Mouse (Mus musculus): ENCODE measurements around the gene Gm281. TPM values are rescaled to one million over a fixed set of nuclear protein-coding genes. Genes with fewer than 3 reads are reported as not detected.

Gm281 gene
- polyA plus RNA-seq, 1 experiment from 2014 or later = not detected

- 52% methylated on average over 5 of the region's 6 CpGs for WGBS
- Histone ChIP-seq H3K4me2 (no peak overlapping the region), H3K27me3 (replicated peaks; ENCODE audit: control insufficient read depth, insufficient read depth, low read length) (no peaks in the 10 kb centered on the region), H3K4me1 (replicated peaks; ENCODE audit: control insufficient read depth, insufficient read depth, low read length) (no peaks in the 10 kb centered on the region), H3K4me3 (ENCODE audit: low read depth, low read length) (no peak overlapping the region), H3K9me3 (ENCODE audit: control insufficient read depth, low read length) (no peaks in the 10 kb centered on the region), H3K27ac (ENCODE audit: low read depth, low read length) (no peak overlapping the region), H3K36me3 (ENCODE audit: control insufficient read depth, insufficient read depth, low read length) (no peaks in the 10 kb centered on the region), H3K9ac (ENCODE audit: low read depth, low read length) (no peak overlapping the region)
- ATAC-seq (replicated peaks; ENCODE audit: low FRiP score) (no peak), DNase-seq (ENCODE audit: low spot score) (no peak)
These were observed 135.9 kb downstream of the Gm281 start for GRCm38 (mm10) chr14:13778383-13778782.

DNA sequence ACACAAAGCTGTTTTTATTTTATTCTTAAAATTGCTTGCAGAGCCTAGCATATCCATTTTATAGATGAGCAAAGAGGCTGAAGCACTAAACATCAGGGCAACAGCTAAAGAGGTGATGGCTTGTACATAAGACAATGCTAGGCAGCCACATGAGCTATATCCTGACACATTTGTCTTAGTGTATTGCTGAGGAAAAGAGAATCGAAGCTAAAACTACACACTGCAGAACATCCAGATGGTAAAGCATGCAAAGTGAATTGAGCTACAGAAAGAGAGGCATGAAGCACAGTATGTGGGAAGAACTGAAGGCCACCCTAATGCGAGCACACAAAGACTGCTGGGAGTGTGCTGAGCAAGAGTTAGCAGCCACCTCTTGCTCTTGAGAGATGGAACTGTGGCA is 143.1 kb downstream of the Gm281 start:
- Histone ChIP-seq H3K27me3 (replicated peaks; ENCODE audit: control insufficient read depth, insufficient read depth, low read length) (no peaks in the 10 kb centered on the region), H3K36me3 (ENCODE audit: control insufficient read depth, insufficient read depth, low read length) (no peaks in the 10 kb centered on the region), H3K9ac (ENCODE audit: low read depth, low read length) (no peak overlapping the region), H3K4me1 (replicated peaks; ENCODE audit: control insufficient read depth, insufficient read depth, low read length) (no peaks in the 10 kb centered on the region), H3K9me3 (ENCODE audit: control insufficient read depth, low read length) (no peaks in the 10 kb centered on the region), H3K4me3 (ENCODE audit: low read depth, low read length) (no peak overlapping the region), H3K4me2 (no peak overlapping the region), H3K27ac (ENCODE audit: low read depth, low read length) (no peak overlapping the region)
- ATAC-seq (replicated peaks; ENCODE audit: low FRiP score) (no peak), DNase-seq (ENCODE audit: low spot score) (no peak)
- WGBS = 59% methylated on average over 2 of the region's 2 CpGs

DNA sequence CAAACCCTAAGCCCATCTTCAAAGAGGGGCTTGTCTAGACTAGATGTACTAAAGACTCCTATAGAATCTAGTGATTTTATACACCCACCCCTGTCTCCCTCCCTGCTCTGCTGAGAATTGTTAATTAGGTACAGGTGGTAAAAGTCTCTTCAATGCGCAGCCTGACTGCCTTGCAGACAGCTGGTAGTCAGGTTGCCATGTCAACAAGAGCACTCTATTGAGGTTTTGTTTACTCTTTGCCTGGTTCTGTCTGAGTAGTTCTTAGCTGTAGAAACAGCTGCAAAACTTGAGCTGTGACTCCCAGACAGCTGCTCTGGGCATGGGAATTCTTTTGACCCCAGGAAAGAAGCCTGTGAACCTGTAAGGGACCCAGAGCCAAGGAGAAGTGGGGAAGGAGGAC is 143.6 kb downstream of the Gm281 start:
- no peak overlapping the region for H3K9ac ChIP-seq (ENCODE audit: low read depth, low read length)
- no peaks in the 10 kb centered on the region for H3K9me3 ChIP-seq (ENCODE audit: control insufficient read depth, low read length)
- 0% methylated on average over 1 of the region's 1 CpGs for WGBS
- no peak overlapping the region for H3K27ac ChIP-seq (ENCODE audit: low read depth, low read length)
- no peak for ATAC-seq (replicated peaks; ENCODE audit: low FRiP score)
- no peak for DNase-seq (ENCODE audit: low spot score)
- no peak overlapping the region for H3K4me3 ChIP-seq (ENCODE audit: low read depth, low read length)
- no peaks in the 10 kb centered on the region for H3K27me3 ChIP-seq (replicated peaks; ENCODE audit: control insufficient read depth, insufficient read depth, low read length)
- H3K36me3 ChIP-seq (ENCODE audit: control insufficient read depth, insufficient read depth, low read length) = no peaks in the 10 kb centered on the region
- H3K4me1 ChIP-seq (replicated peaks; ENCODE audit: control insufficient read depth, insufficient read depth, low read length) = no peaks in the 10 kb centered on the region
- no peak overlapping the region for H3K4me2 ChIP-seq

Small RNA genes lying within 50 kb of the gene (microRNA-seq; reads per million reads assigned to microRNA genes)
- gene Gm27506 (ENCODE audit: borderline number of aligned reads) = not detected

Other genes with a start within 250 kb of the Gm281 start
- gene Sntn, start 243.6 kb downstream of the Gm281 start, polyA plus RNA-seq (2014; fragmentation: Nextera tagmentation; extraction: Ambion mirVana) = not detected in 2 replicates
- gene Atxn7, start 47.0 kb upstream of the Gm281 start, polyA plus RNA-seq (2014; fragmentation: Nextera tagmentation; extraction: Ambion mirVana) = 3.0 and 4.0 TPM in 2 replicates
- 178 and 191 TPM in 2 replicates for gene Thoc7, start 47.4 kb upstream of the Gm281 start, polyA plus RNA-seq (2014; fragmentation: Nextera tagmentation; extraction: Ambion mirVana)
- gene Psmd6, start 206.5 kb upstream of the Gm281 start, polyA plus RNA-seq (2014; fragmentation: Nextera tagmentation; extraction: Ambion mirVana) = 272 and 287 TPM in 2 replicates

Data from liver, embryonic 11.5 days (tissue).